Mouse (Mus musculus) urinary bladder, adult 2 months (tissue): ENCODE data around the gene Chad. TPM values are rescaled to one million over a fixed set of nuclear protein-coding genes. Genes with fewer than 3 reads are reported as not detected.
A peak's percentile ranks its signal among the peaks of the same experiment; 100 is the strongest.

ENCODE experiments used
- DNase-seq: peaks from one replicate; pipeline ENCODE4 v3.0.0; 2022; ENCODE audit warnings: low spot score
- polyA plus RNA-seq: library from polyadenylated mRNA; depleted of rRNA; stranded (reverse); fragments of >200 nt; gene quantifications from 2 replicates; pipeline ENCODE4 v1.2.3, GENCODE M21; 2012

Chad gene
- polyA plus RNA-seq, 1 experiment, result 0.17 TPM

GRCm38 (mm10) chr11:94565151-94565479 is 268 bp downstream of the Chad start:
- DNase-seq, result no peak

GRCm38 (mm10) chr11:94566534-94566933 is 1.7 kb downstream of the Chad start:
- no peak for DNase-seq

GRCm38 (mm10) chr11:94567326-94567725 is 2.5 kb downstream of the Chad start:
- no peak for DNase-seq

- DNase-seq, result no peak
Measured at GRCm38 (mm10) chr11:94570612-94571011, 5.8 kb downstream of the Chad start.

GRCm38 (mm10) chr11:94571850-94572249 is 7.0 kb downstream of the Chad start:
- no peak for DNase-seq

- no peak for DNase-seq
Measured at GRCm38 (mm10) chr11:94574560-94574959, 9.7 kb downstream of the Chad start.

- DNase-seq, result no peak
Measured at GRCm38 (mm10) chr11:94575036-94575435, 10.2 kb downstream of the Chad start.

- no peak for DNase-seq
Measured at GRCm38 (mm10) chr11:94576361-94576760, 11.5 kb downstream of the Chad start.

- no peak for DNase-seq
Measured at GRCm38 (mm10) chr11:94580111-94580740, 15.4 kb downstream of the Chad start.

- no peak for DNase-seq
Measured at GRCm38 (mm10) chr11:94585091-94585490, 20.2 kb downstream of the Chad start.

GRCm38 (mm10) chr11:94587511-94587910 is 22.7 kb downstream of the Chad start:
- no peak for DNase-seq

GRCm38 (mm10) chr11:94596311-94596852 is 31.5 kb downstream of the Chad start:
- no peak for DNase-seq

GRCm38 (mm10) chr11:94597319-94597718 is 32.5 kb downstream of the Chad start:
- DNase-seq, result no peak

GRCm38 (mm10) chr11:94598437-94599120 is 33.7 kb downstream of the Chad start:
- no peak for DNase-seq

- DNase-seq, result no peak
Measured at GRCm38 (mm10) chr11:94600447-94600846, 35.6 kb downstream of the Chad start.

- DNase-seq, result peak; percentile 64
Measured at GRCm38 (mm10) chr11:94601321-94602281, 36.8 kb downstream of the Chad start, which contains the start of gene Acsf2. TSS of gene Acsf2 (minus strand) at chr11:94601871.

- DNase-seq, result no peak
Measured at GRCm38 (mm10) chr11:94602356-94602955, 37.6 kb downstream of the Chad start.

- no peak for DNase-seq
Measured at GRCm38 (mm10) chr11:94610744-94611740, 46.2 kb downstream of the Chad start.

- DNase-seq, result no peak
Measured at GRCm38 (mm10) chr11:94614603-94615002, 49.8 kb downstream of the Chad start.

- no peak for DNase-seq
Measured at GRCm38 (mm10) chr11:94615494-94615893, 50.6 kb downstream of the Chad start.
